Mouse (Mus musculus): ENCODE results near the gene Plekhm2. TPM values are rescaled to one million over a fixed set of nuclear protein-coding genes. Genes with fewer than 3 reads are reported as not detected.

Gene Plekhm2
- polyA plus RNA-seq, 1 experiment from 2014 or later = 4.6 TPM

DNA sequence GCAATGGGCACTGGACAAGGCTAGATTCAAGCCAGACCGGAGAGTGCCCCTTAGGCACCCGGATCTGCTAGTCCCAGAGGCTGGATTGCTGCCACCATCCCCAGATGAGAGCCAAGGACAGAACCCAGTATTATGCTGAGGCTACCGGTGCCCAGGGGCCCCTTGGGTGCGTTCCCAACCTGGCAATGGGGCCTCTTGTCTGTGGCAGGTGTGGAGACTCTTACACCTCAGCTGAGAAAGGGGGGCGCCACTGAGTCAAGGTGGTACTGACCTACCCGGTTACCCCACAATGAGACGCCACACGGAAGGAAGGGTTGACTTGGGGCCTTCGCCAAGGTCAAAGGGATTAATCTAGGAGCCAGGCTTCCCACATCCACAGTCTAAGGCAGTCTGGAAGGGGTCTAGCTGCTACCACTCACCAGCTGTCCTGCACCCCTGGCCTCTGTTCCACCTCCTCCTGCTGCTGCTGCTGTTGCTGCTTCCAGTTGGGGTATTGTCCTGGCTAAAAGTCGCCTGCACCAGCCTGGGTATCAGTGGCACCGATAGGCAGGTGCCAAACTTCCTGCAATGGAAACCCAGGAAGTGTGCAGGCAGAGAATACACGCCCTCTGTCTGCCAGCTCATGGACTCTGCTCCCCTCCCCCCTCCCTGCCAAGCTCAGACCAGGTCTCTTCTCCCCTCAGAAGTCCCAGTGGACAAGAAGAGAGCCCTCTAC lies 63.4 kb downstream of the Plekhm2 start:
- Histone ChIP-seq H3K27ac (ENCODE audit: low read length) (no peak overlapping the region), H3K4me3 (ENCODE audit: low read depth, low read length) (no peak overlapping the region), H3K4me1 (ENCODE audit: control insufficient read depth, insufficient read depth, low read length) (peaks cover 19% of the 10 kb centered on the region; the same call in 1 of the 2 replicates), H3K27me3 (ENCODE audit: control insufficient read depth, insufficient read depth, low read length) (no peaks in the 10 kb centered on the region), H3K4me2 (replicated peaks; ENCODE audit: low read depth, low read length) (no peak overlapping the region), H3K9me3 (ENCODE audit: control insufficient read depth, low read depth, low read length) (no peaks in the 10 kb centered on the region), H3K36me3 (ENCODE audit: control insufficient read depth, insufficient read depth, low read length) (no peaks in the 10 kb centered on the region), H3K9ac (replicated peaks; ENCODE audit: low read depth, low read length) (no peak overlapping the region)
- no peak for ATAC-seq (ENCODE audit: insufficient number of reproducible peaks, insufficient read depth, low FRiP score, low read depth)
- 73% methylated on average over 12 of the region's 12 CpGs for WGBS

GRCm38 (mm10) chr4:141600364-141600763 lies 64.3 kb downstream of the Plekhm2 start:
- Histone ChIP-seq H3K4me1 (ENCODE audit: control insufficient read depth, insufficient read depth, low read length) (peaks cover 24% of the 10 kb centered on the region; the same call in 1 of the 2 replicates), H3K9ac (replicated peaks; ENCODE audit: low read depth, low read length) (no peak overlapping the region), H3K27ac (ENCODE audit: low read length) (peak overlapping the region; percentile 90), H3K27me3 (ENCODE audit: control insufficient read depth, insufficient read depth, low read length) (no peaks in the 10 kb centered on the region), H3K4me2 (replicated peaks; ENCODE audit: low read depth, low read length) (no peak overlapping the region), H3K9me3 (ENCODE audit: control insufficient read depth, low read depth, low read length) (no peaks in the 10 kb centered on the region), H3K36me3 (ENCODE audit: control insufficient read depth, insufficient read depth, low read length) (peaks cover 5% of the 10 kb centered on the region; the same call in 1 of the 2 replicates), H3K4me3 (ENCODE audit: low read depth, low read length) (peak overlapping the region; percentile 79; the same call in 1 of the 2 replicates)
- ATAC-seq (ENCODE audit: insufficient number of reproducible peaks, insufficient read depth, low FRiP score, low read depth) = no peak
- WGBS = 38% methylated on average over 6 of the region's 6 CpGs

- Histone ChIP-seq H3K36me3 (ENCODE audit: control insufficient read depth, insufficient read depth, low read length) (peaks cover 14% of the 10 kb centered on the region), H3K9me3 (ENCODE audit: control insufficient read depth, low read depth, low read length) (no peaks in the 10 kb centered on the region), H3K27ac (ENCODE audit: low read length) (peak overlapping the region; percentile 90), H3K9ac (replicated peaks; ENCODE audit: low read depth, low read length) (peak overlapping the region; percentile 82), H3K4me1 (ENCODE audit: control insufficient read depth, insufficient read depth, low read length) (peaks cover 24% of the 10 kb centered on the region; the same call in 1 of the 2 replicates), H3K4me2 (replicated peaks; ENCODE audit: low read depth, low read length) (peak overlapping the region; percentile 84), H3K4me3 (ENCODE audit: low read depth, low read length) (peak overlapping the region; percentile 79), H3K27me3 (ENCODE audit: control insufficient read depth, insufficient read depth, low read length) (no peaks in the 10 kb centered on the region)
- WGBS = 1% methylated on average over 52 of the region's 57 CpGs
- ATAC-seq (ENCODE audit: insufficient number of reproducible peaks, insufficient read depth, low FRiP score, low read depth) = peak; percentile 29; the same call in 1 of the 2 replicates
Measured at GRCm38 (mm10) chr4:141599251-141600141, 65.2 kb downstream of the Plekhm2 start.

GRCm38 (mm10) chr4:141598894-141599250 lies 65.8 kb downstream of the Plekhm2 start:
- Histone ChIP-seq H3K9ac (replicated peaks; ENCODE audit: low read depth, low read length) (peak overlapping the region; percentile 82), H3K36me3 (ENCODE audit: control insufficient read depth, insufficient read depth, low read length) (peaks cover 20% of the 10 kb centered on the region), H3K27ac (ENCODE audit: low read length) (peak overlapping the region; percentile 90), H3K27me3 (ENCODE audit: control insufficient read depth, insufficient read depth, low read length) (no peaks in the 10 kb centered on the region), H3K4me2 (replicated peaks; ENCODE audit: low read depth, low read length) (peak overlapping the region; percentile 84), H3K4me1 (ENCODE audit: control insufficient read depth, insufficient read depth, low read length) (peaks cover 18% of the 10 kb centered on the region; the same call in 1 of the 2 replicates), H3K9me3 (ENCODE audit: control insufficient read depth, low read depth, low read length) (no peaks in the 10 kb centered on the region), H3K4me3 (ENCODE audit: low read depth, low read length) (peak overlapping the region; percentile 79)
- no peak for ATAC-seq (ENCODE audit: insufficient number of reproducible peaks, insufficient read depth, low FRiP score, low read depth)
- under 1% methylated on average over 9 of the region's 9 CpGs for WGBS

DNA sequence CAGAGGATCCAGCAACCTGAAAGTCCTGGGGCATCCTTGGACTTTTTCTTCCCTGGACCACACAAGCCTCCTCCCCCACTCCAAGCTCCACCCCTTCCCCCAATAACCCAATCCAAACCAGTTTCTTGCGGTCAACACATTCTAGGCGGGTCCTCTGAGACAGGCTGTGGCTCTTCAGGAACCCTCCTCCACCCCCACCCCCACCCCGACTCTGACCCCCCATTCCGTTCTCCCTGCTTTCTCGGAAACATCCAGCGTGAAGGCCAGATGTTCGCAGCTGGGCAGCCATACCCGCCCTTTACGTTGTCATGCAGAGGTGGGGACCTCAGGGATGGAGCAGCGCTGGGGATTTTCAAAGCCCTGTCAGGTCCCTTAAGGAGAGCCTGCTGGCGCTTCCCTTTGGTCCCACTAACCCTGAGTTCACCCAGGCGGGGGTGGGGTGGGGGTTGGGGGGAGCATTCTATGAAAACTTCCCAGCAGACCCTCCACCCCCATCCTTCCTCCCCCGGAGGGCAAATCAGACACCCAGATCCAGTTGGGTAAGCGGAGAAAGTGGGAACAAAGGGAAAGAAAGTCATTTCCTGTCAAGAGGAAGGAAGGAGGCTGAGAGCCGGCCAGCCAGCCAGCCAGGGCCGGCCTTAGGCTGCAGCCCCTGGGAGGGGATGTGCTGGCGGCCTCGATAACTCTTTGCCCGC lies 66.4 kb downstream of the Plekhm2 start:
- H3K27ac ChIP-seq (ENCODE audit: low read length) = peak overlapping the region; percentile 90
- peaks cover 21% of the 10 kb centered on the region for H3K36me3 ChIP-seq (ENCODE audit: control insufficient read depth, insufficient read depth, low read length)
- peak overlapping the region; percentile 79 for H3K4me3 ChIP-seq (ENCODE audit: low read depth, low read length)
- peak; percentile 65; the same call in 1 of the 2 replicates for ATAC-seq (ENCODE audit: insufficient number of reproducible peaks, insufficient read depth, low FRiP score, low read depth)
- H3K4me2 ChIP-seq (replicated peaks; ENCODE audit: low read depth, low read length) = peak overlapping the region; percentile 84
- no peaks in the 10 kb centered on the region for H3K9me3 ChIP-seq (ENCODE audit: control insufficient read depth, low read depth, low read length)
- WGBS = 1% methylated on average over 18 of the region's 19 CpGs
- peak overlapping the region; percentile 82 for H3K9ac ChIP-seq (replicated peaks; ENCODE audit: low read depth, low read length)
- peaks cover 14% of the 10 kb centered on the region; the same call in 1 of the 2 replicates for H3K4me1 ChIP-seq (ENCODE audit: control insufficient read depth, insufficient read depth, low read length)
- no peaks in the 10 kb centered on the region for H3K27me3 ChIP-seq (ENCODE audit: control insufficient read depth, insufficient read depth, low read length)

- Histone ChIP-seq H3K9me3 (ENCODE audit: control insufficient read depth, low read depth, low read length) (no peaks in the 10 kb centered on the region), H3K36me3 (ENCODE audit: control insufficient read depth, insufficient read depth, low read length) (peaks cover 31% of the 10 kb centered on the region), H3K27me3 (ENCODE audit: control insufficient read depth, insufficient read depth, low read length) (no peaks in the 10 kb centered on the region), H3K4me3 (ENCODE audit: low read depth, low read length) (no peak overlapping the region), H3K9ac (replicated peaks; ENCODE audit: low read depth, low read length) (no peak overlapping the region), H3K4me1 (ENCODE audit: control insufficient read depth, insufficient read depth, low read length) (peaks cover 14% of the 10 kb centered on the region; the same call in 1 of the 2 replicates), H3K27ac (ENCODE audit: low read length) (no peak overlapping the region), H3K4me2 (replicated peaks; ENCODE audit: low read depth, low read length) (no peak overlapping the region)
- WGBS = 83% methylated on average over 8 of the region's 8 CpGs
- ATAC-seq (ENCODE audit: insufficient number of reproducible peaks, insufficient read depth, low FRiP score, low read depth) = no peak
Measured at GRCm38 (mm10) chr4:141596700-141597328, 67.9 kb downstream of the Plekhm2 start.

DNA sequence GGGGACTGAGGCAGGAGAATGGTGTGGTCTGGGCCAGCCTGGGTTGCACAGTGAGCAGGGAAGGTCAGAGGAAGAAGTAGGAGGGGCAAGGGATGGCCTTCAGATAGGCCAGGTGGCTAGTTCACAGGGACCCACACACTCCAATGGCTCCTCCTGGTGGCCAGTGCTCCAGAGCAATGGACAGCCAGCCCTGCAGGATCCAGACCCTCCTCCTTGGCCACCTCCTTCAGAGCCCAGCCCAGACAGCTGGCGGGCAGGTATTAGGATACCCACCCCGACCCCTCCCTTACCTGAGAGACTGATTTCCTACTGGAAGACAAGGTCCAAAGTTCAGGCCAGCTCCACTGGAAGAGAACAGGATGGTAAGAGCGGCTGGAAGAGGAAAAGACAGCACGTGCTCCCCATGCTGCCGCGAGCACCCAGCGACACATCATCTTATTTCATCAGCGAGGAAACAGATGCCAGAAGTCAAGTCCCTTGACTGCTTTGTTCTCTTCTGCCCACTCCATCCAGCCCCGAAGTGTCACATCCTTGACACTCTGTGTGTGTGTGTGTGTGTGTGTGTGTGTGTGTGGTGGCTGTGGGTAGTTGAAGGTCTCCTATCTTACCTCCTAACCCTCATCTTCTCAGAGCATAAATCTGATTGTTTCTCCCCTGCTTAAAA lies 69.0 kb downstream of the Plekhm2 start:
- no peaks in the 10 kb centered on the region for H3K27me3 ChIP-seq (ENCODE audit: control insufficient read depth, insufficient read depth, low read length)
- no peak overlapping the region for H3K4me3 ChIP-seq (ENCODE audit: low read depth, low read length)
- peaks cover 38% of the 10 kb centered on the region for H3K36me3 ChIP-seq (ENCODE audit: control insufficient read depth, insufficient read depth, low read length)
- H3K4me1 ChIP-seq (ENCODE audit: control insufficient read depth, insufficient read depth, low read length) = peaks cover 14% of the 10 kb centered on the region; the same call in 1 of the 2 replicates
- H3K4me2 ChIP-seq (replicated peaks; ENCODE audit: low read depth, low read length) = no peak overlapping the region
- no peak overlapping the region for H3K27ac ChIP-seq (ENCODE audit: low read length)
- no peak overlapping the region for H3K9ac ChIP-seq (replicated peaks; ENCODE audit: low read depth, low read length)
- no peak; the same call in 1 of the 2 replicates for ATAC-seq (ENCODE audit: insufficient number of reproducible peaks, insufficient read depth, low FRiP score, low read depth)
- 78% methylated on average over 9 of the region's 9 CpGs for WGBS
- H3K9me3 ChIP-seq (ENCODE audit: control insufficient read depth, low read depth, low read length) = no peaks in the 10 kb centered on the region
